Mouse (Mus musculus): ENCODE data around the gene Bmf. TPM values are rescaled to one million over a fixed set of nuclear protein-coding genes. Genes with fewer than 3 reads are reported as not detected.

Gene Bmf
- total RNA-seq, 2 experiments from 2014 or later, result 5.2 to 5.4 TPM

- DNase-seq, result peak; percentile 94 to 96
Observed at GRCm38 (mm10) chr2:118479550-118479909, 70.0 kb downstream of the Bmf start, which contains the start of gene Srp14. Gene Srp14, minus strand, starts transcription at chr2:118479711.

- DNase-seq, result no peak
Observed at GRCm38 (mm10) chr2:118478833-118479549, 70.5 kb downstream of the Bmf start.

Other genes with a start within 250 kb of the Bmf start
- under 1 TPM in 1 of 2 experiments, not detected in 1; 0.07 TPM for gene Gpr176, start 176.3 kb downstream of the Bmf start, total RNA-seq (2021)
- 1 to 10 TPM; 5.1 to 7.3 TPM for gene Eif2ak4, start 161.1 kb downstream of the Bmf start, total RNA-seq (2021)
- gene Srp14, start 70.0 kb downstream of the Bmf start, total RNA-seq (2021), result 100 to 1,000 TPM; 131 to 136 TPM
- 1 to 10 TPM in 1 of 2 experiments, under 1 TPM in 1; 0.82 to 1.8 TPM for gene Bub1b, start 48.5 kb upstream of the Bmf start, total RNA-seq (2021)
- 1 to 10 TPM; 9.0 to 9.3 TPM for gene Pak6, start 113.6 kb upstream of the Bmf start, total RNA-seq (2021)
- 1 to 10 TPM; 1.1 to 1.3 TPM for gene Ankrd63, start 154.3 kb upstream of the Bmf start, total RNA-seq (2021)
- 1 to 10 TPM; 1.4 to 2.6 TPM for gene Plcb2, start 178.8 kb upstream of the Bmf start, total RNA-seq (2021)
- 10 to 100 TPM; 31.3 to 35.1 TPM for gene Inafm2, start 196.1 kb upstream of the Bmf start, total RNA-seq (2021)
- 10 to 100 TPM; 20.8 to 25.7 TPM for gene Ccdc9b, start 213.0 kb upstream of the Bmf start, total RNA-seq (2021)
- not detected for gene Phgr1, start 223.1 kb upstream of the Bmf start, total RNA-seq (2021)
- gene Disp2, start 230.0 kb upstream of the Bmf start, total RNA-seq (2021), result under 1 TPM in 1 of 2 experiments, not detected in 1; 0.07 TPM